Mouse (Mus musculus) frontal cortex, adult 2 months (tissue): ENCODE data around the gene Galnt10. TPM values are rescaled to one million over a fixed set of nuclear protein-coding genes. Genes with fewer than 3 reads are reported as not detected.
A peak's percentile ranks its signal among the peaks of the same experiment; 100 is the strongest.

Experiments used
- DNase-seq, 2 experiments: peaks; one replicate each; pipeline ENCODE4 v3.0.0; 2022; ENCODE audit warnings: low spot score in 1 of 2; ENCODE audit errors: extremely low spot score in 1 of 2
- polyA plus RNA-seq: library from polyadenylated mRNA; depleted of rRNA; stranded (reverse); fragments of >200 nt; gene quantifications from 2 replicates; pipeline ENCODE4 v1.2.3, GENCODE M21; 2012

Gene Galnt10
- polyA plus RNA-seq, 1 experiment: 9.7 TPM

GRCm38 (mm10) chr11:57656602-57657275 is 11.5 kb downstream of the Galnt10 start:
- no peak for DNase-seq

GRCm38 (mm10) chr11:57657370-57658072 is 12.3 kb downstream of the Galnt10 start:
- DNase-seq: no peak

DNA sequence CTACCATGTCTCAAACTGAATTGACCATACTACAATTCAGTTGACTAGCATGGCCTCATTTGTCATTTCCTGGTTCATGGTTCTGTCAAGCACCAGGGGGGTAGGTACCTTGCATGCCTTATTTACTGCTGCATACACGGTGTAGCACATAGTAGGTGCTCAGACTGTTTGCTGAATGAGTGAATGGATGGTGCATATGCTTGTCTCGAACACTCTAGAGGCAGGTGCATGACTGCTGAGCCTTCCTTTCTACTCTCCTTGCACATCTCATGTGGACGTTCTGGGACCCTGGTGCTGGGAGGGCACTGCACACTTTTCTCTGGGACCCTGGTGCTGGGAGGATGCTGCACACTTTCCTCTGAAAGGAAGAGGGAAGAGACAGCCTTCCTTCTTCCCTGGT is 13.0 kb downstream of the Galnt10 start:
- DNase-seq: no peak

GRCm38 (mm10) chr11:57658751-57659150 is 13.5 kb downstream of the Galnt10 start:
- DNase-seq: no peak

DNA sequence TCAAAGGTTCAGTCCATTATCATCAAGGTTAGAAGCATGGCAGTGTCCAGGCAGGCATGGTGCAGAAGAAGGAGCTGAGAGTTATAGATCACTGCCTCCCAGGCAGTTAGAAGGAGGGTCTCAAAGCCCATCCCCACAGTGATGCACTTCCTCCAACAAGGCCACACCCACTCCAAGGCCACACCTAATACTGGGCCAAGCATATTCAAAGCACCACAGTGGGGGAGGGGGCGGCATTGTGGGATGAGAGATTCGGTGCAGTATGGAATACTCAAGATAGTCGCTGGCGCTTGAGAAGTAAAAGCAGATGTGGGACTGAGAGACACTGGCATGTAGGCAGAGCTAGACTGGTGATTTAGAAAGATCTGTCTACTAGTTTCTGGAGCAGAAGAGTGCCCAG is 14.9 kb downstream of the Galnt10 start:
- no peak for DNase-seq

GRCm38 (mm10) chr11:57660814-57661213 is 15.6 kb downstream of the Galnt10 start:
- no peak for DNase-seq

DNA sequence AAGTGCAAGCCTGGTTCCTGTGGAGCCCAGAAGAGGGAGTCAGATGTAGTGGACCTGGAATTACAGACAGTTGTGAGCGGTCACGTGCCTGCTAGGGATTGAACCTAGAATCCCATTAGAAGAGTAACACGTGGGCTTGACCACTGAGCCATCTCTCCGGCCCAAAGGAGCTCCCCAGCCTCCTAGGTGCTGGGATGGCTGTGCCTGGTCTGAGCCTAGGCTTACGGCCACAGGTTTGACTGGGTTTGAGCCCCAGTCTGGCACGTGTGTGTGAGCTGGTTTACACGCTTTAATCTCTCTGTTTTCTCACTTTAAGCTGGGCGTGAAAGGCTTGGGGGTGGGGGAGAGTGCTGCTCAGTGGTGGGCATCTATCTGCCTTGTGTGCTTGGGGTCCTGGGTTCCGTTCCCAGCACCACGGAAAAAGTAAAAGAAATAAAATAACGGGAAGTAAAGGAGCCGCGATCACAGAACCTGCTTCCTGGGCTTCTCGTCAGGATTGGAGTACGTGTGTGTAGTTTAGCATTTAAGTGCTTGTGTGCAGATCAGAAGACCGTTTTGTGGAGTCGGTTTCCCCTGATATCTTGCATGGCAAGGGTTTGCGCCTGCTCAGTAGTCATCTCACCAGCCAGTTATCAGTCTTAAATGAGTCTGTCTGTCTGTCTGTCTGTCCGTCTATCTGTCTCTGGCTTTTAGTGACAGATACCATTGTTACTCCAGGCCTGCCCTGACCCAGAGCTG is 16.4 kb downstream of the Galnt10 start:
- no peak for DNase-seq

DNA sequence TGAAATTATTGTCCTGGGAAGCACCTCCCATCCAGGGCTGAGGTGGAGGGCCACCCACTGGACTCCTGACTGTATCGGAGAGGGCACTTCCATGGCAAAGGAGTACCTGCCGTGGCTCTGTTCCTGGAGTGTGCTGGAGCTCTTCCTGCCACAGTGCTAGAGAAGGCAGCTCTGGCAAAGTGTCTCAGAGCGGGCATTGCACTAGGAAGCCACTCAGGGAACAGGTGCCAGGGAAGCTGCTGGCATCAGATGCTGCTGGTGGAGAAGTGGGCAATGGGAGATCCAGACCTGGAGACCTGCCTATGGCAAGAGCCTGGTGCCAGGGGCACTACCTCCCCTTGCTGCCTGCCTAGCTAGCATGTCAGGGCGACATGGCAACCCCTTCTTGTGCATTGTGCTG is 17.0 kb downstream of the Galnt10 start:
- no peak for DNase-seq

GRCm38 (mm10) chr11:57663271-57663670 is 18.0 kb downstream of the Galnt10 start:
- no peak for DNase-seq

DNA sequence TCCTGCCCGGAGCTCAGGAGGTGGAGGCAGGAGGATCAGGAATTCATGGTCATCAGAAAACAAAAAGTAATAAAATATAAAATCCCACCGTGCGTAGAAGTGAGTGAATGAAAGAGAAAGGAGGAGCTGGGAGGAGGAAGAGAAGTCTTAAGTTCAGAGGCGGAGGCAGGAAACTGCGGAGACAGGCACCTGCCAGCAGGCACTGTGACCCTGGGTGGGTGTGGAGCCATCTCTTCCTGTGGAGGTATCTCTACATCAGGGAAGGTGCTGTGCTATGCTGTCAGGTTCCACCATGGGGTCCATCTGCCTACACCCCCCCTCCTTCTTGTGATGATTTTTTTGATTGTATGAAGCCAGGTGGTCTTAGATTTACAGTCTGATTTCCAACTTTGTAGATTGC is 19.5 kb downstream of the Galnt10 start:
- DNase-seq: no peak

- DNase-seq: no peak
Observed at GRCm38 (mm10) chr11:57668271-57668670, 23.0 kb downstream of the Galnt10 start.

GRCm38 (mm10) chr11:57669522-57669921 is 24.3 kb downstream of the Galnt10 start:
- DNase-seq: no peak

DNA sequence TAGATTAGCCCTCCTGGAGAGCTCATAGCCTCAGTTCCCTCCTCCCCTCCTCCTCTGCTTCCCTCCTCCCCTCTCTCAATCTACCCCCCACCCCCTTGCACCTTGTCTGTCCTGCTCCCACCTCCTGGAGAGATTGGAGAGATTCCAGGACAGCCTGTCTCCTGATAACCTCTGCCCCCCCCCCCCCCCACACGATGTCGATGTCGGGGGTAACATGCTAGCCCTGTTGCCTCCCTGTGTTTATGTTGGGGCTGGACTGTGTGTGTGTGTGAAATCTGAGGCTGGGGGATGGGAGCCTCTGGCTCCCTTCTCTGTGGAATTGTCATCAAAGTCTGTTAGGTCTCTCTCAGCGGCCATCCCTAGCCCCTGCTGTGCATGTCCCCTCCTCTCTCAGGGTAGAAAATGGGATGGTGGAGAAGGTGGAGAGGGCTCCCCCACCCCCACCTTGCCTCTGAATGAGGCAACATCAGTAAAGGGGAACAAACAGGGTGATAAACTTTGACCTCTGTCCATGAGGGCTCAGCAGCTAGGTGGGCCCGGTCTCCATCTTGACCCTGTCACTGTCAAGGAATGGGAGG is 26.0 kb downstream of the Galnt10 start:
- no peak for DNase-seq

DNA sequence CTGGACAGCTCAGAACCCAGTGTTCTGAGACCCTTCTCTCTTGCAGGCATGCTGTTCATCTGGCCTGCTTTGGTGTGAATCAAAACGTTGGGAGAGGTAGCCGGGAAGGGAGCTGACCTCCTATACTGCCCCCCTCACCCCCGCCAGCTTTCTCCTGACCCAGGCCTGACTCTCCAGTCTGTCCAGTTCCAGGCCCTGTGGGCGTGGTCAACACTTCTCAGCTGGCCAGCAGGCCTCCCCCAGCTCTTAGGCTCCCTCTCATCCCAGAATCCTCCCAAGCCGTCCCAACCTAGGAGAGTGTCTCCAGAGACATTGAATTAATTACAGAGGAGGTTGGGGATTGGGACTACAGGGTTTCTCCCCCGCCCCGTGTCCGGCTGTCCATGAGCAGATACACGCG is 26.6 kb downstream of the Galnt10 start:
- no peak for DNase-seq

DNA sequence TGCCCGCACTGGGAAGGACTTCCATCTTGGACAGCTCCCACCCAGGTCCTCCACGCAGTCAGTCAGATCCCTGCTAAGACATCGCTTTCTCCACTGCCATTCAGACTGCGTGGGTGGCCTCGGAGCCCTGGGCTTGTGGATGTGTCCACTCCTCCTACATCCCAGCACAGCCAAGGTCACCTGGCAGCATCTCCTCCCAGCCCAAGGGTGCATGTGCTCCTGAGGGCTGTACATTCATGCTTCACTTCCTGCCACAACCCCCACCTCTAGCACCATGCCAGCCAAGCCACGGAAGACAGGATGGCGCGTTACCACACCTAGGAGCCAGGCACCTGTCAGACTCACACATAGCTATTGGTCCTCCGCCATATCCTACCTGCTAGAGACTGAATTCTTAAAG is 27.8 kb downstream of the Galnt10 start:
- no peak for DNase-seq

GRCm38 (mm10) chr11:57673977-57674687 is 28.9 kb downstream of the Galnt10 start:
- DNase-seq: peak; percentile 32 to 52

GRCm38 (mm10) chr11:57677261-57677660 is 32.0 kb downstream of the Galnt10 start:
- no peak for DNase-seq

DNA sequence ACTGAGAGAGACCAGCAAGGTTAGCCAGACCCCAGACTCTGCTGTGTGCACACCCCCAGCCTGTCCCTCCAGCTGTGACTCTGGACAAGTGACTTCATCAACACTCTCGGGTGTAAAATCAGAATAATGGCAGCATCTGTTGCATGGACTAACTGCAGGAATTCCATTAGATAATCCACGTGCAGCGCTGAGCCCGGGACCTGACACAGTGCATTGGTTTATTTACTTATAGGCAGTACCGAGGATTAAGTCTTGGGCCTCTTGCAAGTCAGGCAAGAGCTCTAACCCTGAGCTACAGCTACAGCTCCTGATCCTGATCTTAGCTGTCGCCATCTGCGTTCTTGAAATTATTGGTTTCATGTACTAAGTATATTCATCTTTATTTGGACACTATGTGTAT is 37.3 kb downstream of the Galnt10 start:
- no peak for DNase-seq

DNA sequence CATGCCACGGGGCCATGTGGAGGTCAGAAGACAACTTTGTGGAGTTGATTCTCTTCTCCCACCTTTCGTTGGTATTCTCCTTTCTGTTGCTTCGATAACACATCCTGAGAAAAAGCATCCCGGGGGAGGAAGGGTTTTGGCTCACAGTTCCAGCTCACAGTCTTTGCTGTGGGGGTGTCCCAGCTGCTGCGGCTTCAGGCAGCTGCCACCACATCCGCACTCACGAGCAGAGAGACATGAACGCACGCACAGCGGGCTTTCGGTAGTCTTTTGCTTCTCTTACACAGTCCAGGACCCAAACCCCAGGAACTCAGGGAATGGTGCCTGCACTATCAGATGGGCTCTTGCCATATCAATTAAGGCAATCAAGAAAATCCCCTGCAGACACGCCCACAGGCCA is 37.9 kb downstream of the Galnt10 start:
- peak in 1 of 2 experiments; percentile 43 for DNase-seq

- no peak for DNase-seq
Observed at GRCm38 (mm10) chr11:57683931-57684330, 38.7 kb downstream of the Galnt10 start.

DNA sequence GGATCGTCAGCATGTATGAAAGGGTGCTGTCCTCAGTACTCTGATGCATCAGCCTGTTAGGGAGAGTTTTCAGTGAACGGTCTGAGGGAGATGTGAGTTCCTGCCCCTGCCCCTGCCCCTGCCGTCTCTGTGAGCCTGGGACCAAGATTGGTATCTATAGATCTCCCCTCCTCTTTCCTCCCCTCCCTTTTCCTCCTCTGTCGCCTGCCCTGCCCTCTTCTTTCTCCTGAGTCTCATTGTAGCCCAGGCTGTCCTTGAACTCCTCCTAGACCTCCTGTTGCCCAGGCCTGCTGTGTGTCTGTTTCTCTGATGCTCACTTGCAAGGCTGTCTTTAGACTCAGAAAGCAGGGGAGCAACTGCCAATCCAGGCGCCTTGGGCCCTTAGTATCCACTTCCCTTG is 39.6 kb downstream of the Galnt10 start:
- DNase-seq: no peak
